Mouse (Mus musculus) mouse embryonic stem cell (cell line): ENCODE data around the gene App.

Experiments
- in situ Hi-C, 2 experiments: fragments of 300-500 bp; cut with MboI; formaldehyde crosslinking; loops; 1 replicate in 1 of 2; 3 replicates in 1 of 2; pipeline ENCODE4 v1.14.3; 2019 to 2020; ENCODE audit warnings: low sequenced_read_pairs in 2 of 2, low pct_unique_long_range_greater_than_20kb in 1 of 2, mixed read lengths in 1 of 2; ENCODE audit not compliant: unreplicated experiment in 1 of 2

The App gene

GRCm38 (mm10) chr16:85155836-85156235 lies 17.7 kb downstream of the App start:
- in situ Hi-C loops, result no loop called here

GRCm38 (mm10) chr16:85152457-85152856 lies 21.1 kb downstream of the App start:
- in situ Hi-C loops, result no loop called here

- in situ Hi-C loops, result no loop called here
Measured at GRCm38 (mm10) chr16:85151681-85152080, 21.9 kb downstream of the App start.

GRCm38 (mm10) chr16:85150902-85151301 lies 22.7 kb downstream of the App start:
- in situ Hi-C loops, result no loop called here

GRCm38 (mm10) chr16:85149509-85149871 lies 24.1 kb downstream of the App start:
- in situ Hi-C loops, result no loop called here

GRCm38 (mm10) chr16:85148615-85149508 lies 24.7 kb downstream of the App start:
- in situ Hi-C loops, result no loop called here

GRCm38 (mm10) chr16:85147440-85147839 lies 26.1 kb downstream of the App start:
- in situ Hi-C loops, result no loop called here

DNA sequence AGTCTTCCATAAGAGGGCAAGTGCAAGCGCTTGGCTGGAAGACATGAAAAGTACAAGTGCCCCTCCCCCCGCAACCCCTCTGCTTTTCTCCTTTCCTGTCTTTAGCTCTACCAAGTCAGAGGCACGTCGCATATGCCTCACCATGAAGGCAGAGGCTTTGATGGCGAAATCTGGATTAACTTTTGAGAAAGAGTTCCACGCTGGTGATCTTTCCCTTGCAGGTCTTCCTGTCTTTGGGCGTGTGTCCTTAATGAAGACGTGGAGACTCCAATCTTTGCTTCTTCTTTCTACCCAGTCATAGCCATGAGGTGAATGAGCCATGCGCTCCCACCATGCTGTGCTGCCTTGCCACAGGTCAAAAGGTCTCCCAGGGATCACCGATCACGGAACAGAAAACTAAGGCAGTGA lies 27.8 kb downstream of the App start:
- in situ Hi-C loops, result no loop called here

- in situ Hi-C loops, result no loop called here
Measured at GRCm38 (mm10) chr16:85145369-85145768, 28.2 kb downstream of the App start.

- in situ Hi-C loops, result no loop called here
Measured at GRCm38 (mm10) chr16:85144401-85144800, 29.2 kb downstream of the App start.

GRCm38 (mm10) chr16:85143863-85144262 lies 29.7 kb downstream of the App start:
- in situ Hi-C loops, result no loop called here

- in situ Hi-C loops, result no loop called here
Measured at GRCm38 (mm10) chr16:85143188-85143587, 30.4 kb downstream of the App start.

- in situ Hi-C loops, result no loop called here
Measured at GRCm38 (mm10) chr16:85141404-85141803, 32.2 kb downstream of the App start.

- in situ Hi-C loops, result no loop called here
Measured at GRCm38 (mm10) chr16:85139178-85139604, 34.4 kb downstream of the App start.

DNA sequence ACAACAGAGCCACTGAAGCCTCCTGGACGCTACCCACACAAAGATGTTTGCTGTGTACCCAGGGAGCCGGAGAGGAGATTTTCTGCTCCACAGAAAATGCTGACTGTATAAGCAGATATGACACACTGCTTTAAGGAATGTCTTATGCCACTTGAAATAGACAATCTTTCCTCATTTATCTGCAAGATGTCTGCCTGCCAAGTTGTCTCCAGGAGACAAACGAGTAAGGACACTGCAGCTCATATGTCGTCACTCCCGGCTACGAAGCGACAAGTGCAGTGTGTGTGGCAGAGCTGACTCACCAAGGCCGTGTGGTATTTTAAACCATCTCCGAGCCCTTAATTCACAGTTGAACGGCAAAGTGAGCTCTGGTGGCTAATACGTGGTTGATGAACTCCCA lies 36.2 kb downstream of the App start:
- in situ Hi-C loops, result no loop called here

- in situ Hi-C loops, result no loop called here
Measured at GRCm38 (mm10) chr16:85136046-85136445, 37.5 kb downstream of the App start.

DNA sequence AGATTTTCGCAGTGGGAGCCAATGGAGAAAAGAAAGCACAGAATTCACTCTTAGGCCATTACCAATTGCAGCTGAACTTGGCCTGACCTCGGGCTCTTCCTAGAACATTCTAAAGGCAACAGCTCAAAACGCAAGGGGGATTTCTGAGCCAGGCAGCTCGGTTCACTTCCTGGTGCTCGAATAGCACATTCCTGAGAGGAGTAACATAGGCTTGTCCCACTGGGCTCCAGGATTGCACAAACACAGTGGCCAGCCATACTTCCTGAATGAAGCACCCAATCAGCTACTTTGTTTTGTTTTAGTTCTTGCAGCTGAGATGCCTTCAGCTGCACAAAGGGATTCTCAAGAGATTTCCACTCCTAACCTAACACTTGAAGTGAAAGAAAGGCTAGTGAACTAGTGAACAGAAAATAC lies 40.1 kb downstream of the App start:
- in situ Hi-C loops, result no loop called here

GRCm38 (mm10) chr16:85133057-85133456 lies 40.5 kb downstream of the App start:
- in situ Hi-C loops, result no loop called here

GRCm38 (mm10) chr16:85132182-85132581 lies 41.4 kb downstream of the App start:
- in situ Hi-C loops, result no loop called here

GRCm38 (mm10) chr16:85130861-85131556 lies 42.6 kb downstream of the App start:
- in situ Hi-C loops, result no loop called here
